Mouse (Mus musculus): Measurements from ENCODE around the gene Dnah11. TPM values are rescaled to one million over a fixed set of nuclear protein-coding genes. Genes with fewer than 3 reads are reported as not detected.
A peak's percentile ranks its signal among the peaks of the same experiment; 100 is the strongest.

Gene Dnah11
- total RNA-seq, 2 experiments from 2014 or later = 0.02 TPM; not detected in 1

DNA sequence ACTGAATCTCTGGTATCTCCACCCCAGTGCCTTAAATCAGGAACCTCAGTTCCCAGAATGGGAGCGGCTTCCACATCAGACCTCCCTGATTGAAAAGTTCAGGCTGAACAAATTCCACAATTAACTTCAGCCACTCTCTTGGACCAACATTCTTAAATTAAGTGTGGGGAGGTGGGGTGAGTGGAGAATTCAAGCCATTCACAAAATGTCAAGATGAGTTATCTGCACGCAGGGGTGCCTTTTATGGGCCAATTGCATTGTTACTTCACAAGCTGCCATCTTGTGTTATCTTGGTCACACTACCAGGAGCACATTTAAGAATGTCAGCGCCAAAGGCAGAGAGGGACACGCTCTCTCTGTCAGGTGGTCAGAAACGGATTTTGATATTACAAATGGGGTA, 99.1 kb downstream of the Dnah11 start:
- DNase-seq = no peak
- intact Hi-C loops (cut with DNase I; ENCODE audit: low total_unique reads) = no loop called here

DNA sequence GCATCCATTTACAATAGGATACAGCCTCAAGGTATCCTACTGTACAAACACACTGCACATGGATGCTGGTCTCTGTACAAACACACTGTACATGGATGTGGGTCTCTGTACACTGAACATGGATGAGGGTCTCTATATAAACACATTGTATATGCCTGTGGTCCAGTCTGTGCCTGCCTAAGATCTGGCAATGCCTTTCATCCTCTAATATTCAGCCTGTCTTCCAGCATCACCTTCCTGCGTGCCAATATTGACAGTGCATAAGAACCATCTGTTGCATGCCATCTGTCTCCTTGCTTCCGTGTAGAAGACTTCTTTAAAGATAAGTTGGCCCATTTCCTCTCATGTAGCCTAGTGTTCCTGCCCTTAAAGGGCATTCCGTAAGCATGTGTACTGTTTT, 100.6 kb downstream of the Dnah11 start:
- intact Hi-C loops (cut with DNase I; ENCODE audit: low total_unique reads) = no loop called here
- DNase-seq = no peak

DNA sequence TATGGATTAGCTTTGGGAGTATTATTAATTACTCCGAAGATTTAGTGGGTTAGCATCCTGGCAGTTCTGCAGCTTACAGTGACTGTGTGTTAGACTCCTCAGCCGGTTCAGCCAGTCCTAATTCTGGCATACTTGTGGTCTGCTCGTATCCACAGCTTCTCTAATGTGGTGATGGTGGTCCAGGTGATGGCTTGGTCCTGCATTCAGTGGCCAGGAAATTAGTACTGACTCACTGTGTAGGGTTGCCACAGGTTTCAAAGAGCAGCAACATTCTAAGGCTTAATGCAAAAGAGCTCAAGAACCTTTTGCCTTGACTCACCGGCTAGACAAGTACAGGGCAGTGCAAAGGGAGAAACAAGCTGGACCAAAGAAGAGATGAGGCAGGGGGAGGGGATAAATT, 103.9 kb downstream of the Dnah11 start:
- no peak for DNase-seq

DNA sequence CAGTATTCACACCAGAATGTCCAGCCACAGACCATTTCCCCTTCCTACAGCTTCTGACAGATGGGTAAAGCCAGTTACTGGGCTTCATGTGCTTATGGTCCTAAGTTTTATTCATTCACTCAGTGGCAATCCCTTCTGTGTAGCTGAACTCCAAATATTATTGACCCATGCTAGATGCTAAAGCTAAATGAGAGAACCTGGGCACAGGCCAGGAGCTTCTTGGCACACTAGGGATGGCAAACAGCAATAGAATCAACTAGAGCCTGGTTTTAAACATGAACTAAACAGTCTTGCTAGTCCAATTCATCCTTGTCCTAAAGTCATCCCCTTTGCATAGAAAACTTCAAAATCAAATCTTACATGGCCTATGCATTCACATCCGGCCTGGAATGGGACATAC, 113.6 kb downstream of the Dnah11 start:
- intact Hi-C loops (cut with DNase I; ENCODE audit: low total_unique reads) = no loop called here
- no peak for DNase-seq

More for the DNA sequence above, 103.9 kb downstream of the Dnah11 start:
- intact Hi-C loops (cut with DNase I; ENCODE audit: low total_unique reads) = no loop called here

DNA sequence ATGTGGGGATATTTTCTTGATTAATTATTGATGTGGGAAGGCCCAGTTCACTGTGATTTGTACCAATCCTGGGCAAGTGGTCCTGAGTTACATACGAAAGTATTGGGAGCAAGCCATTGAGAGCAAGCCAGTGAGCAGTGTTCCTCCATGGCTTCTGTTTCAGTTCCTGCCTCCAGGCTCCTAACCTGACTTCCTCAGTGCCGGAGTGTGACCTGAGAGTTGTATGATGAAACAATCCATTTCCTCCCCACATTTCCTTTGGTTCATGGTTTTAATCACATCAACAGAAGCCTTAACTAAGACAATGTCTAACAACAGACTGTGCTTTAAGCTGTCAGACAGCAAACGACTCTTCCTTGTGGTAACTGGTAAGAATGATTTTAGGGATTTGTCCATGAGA, 114.0 kb downstream of the Dnah11 start:
- no peak for DNase-seq
- intact Hi-C loops (cut with DNase I; ENCODE audit: low total_unique reads) = no loop called here

DNA sequence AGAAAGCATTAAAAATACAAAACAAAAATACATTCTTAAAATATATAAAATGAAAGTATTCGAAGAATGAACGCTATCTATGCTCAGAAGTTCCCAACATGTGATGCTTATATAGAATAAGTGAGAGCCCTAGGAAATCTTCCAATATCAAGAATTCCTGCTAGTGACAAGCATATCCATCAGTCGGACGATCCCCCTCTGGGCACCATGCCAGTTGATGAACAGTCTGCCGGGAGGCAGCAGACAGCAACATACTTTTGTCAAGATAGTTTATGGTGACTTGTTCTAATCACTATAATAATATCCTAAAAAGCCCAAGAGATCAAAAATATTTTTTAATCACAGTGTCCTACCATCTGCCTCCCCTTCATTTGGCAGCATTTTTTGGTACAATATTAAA, 114.7 kb downstream of the Dnah11 start:
- intact Hi-C loops (cut with DNase I; ENCODE audit: low total_unique reads) = no loop called here
- no peak for DNase-seq

DNA sequence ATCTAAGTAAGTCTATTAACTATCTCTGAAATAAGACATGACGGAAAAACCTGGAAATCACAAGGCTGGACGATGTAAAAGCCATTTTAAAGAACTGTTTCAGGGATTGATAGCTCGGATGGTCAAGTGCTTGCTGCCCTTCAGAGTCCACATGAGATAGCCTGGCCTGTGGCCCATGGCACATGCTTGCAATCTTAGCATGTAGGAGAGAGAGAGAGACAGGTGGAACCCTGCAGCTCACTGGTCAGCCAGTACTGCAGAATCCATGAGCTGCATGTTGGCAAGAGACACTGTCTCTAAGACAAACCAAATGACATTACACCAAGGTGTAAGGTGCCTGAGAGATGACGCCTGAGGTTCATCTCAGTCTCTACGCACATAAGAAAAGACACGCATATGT, 118.4 kb downstream of the Dnah11 start:
- DNase-seq = no peak
- intact Hi-C loops (cut with DNase I; ENCODE audit: low total_unique reads) = no loop called here

DNA sequence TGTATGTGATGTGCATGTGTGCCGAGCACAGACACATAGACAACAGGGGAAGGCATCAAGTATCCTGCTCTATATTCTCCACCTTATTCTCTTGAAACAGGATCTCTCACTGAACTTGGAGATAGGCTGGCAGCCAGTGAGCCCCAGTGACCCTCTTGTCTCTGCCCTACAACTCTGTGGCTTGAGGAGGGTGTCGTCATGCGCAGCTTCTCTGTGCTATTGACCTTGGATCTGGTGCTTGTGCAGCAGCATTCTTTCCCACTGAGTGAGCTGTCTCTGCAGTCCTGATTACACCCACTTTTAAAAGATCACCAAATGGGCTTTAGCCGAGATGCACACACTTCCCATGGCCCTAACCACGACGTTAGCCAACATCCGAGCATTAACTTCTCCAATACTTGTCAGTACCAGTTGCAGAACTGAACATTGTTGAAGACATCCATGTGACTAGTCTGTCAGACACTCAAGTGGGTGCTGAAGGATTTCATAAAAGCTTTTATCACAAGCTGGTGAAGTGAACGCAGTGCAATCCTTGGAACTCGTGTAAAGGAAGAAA, 120.3 kb downstream of the Dnah11 start:
- intact Hi-C loops (cut with DNase I; ENCODE audit: low total_unique reads) = no loop called here

DNA sequence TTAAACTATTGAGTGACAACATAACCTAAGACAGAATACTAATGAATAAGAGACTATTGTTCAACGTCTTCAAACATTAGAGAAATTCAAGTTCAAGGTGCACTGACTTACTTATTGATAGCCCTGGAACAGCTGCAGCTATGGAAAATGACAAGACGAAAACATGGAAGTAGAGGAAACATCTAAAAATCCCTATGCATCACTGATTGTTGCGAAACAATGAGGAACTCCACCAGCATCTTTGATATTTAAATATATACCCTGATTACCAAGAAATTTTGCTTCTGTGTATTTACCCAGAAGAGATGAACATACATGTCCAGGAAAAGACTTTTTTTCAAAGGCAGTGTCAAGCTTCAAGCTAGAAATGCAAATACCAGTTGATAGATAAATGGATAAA, 122.0 kb downstream of the Dnah11 start:
- no peak for DNase-seq
- intact Hi-C loops (cut with DNase I; ENCODE audit: low total_unique reads) = no loop called here

More for the DNA sequence above, 120.3 kb downstream of the Dnah11 start:
- no peak for DNase-seq

DNA sequence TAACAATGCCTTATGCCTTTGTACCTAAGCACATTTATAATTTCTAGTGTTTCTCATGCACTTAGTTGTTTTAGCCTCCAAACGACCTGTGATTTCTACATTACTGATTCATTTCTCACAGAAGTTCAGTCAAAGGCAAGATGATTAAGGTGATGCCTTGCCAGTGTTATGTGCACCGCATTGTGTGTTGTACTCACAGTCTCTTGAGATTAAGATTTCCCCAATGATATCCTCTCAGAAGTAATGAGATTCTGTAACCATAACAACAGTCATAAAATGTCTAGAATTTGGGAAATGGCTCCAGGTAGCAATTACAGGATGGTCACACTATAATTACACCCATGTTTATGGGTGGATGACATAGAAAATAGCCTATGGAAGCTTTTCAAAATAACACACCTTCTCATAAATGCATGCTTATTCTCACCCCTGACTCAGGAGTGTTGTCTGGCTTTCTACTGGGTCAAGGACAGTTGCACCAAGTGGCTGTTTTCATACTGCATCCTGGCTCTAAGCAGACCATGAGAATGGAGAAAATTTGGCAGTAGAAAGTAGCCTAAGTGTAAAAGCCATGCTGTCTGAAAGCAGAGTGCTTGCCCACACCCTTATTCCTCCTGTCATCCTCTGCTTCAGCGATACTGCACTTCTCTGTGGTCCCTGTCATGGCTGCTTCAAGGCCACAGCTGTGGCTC, 126.5 kb downstream of the Dnah11 start:
- no peak for DNase-seq

DNA sequence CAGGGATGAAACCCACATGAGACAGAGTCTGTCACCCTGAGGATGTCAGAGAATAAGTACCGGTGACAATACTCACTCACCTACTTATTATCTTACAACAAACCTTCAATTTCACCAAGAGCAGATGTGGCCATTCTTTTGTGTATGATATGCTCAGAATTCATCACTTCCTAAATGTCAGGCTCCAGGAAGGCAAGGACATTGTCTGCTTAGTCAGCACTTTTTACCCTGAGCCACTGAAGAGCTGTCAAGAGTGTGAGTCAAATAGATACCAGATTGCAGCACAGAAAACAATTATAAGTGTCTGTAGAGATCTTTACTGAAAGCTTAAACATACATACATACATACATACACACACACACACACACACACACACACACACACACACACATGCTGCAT, 127.2 kb downstream of the Dnah11 start:
- DNase-seq = no peak
- intact Hi-C loops (cut with DNase I; ENCODE audit: low total_unique reads) = no loop called here

More for the DNA sequence above, 126.5 kb downstream of the Dnah11 start:
- intact Hi-C loops (cut with DNase I; ENCODE audit: low total_unique reads) = no loop called here

DNA sequence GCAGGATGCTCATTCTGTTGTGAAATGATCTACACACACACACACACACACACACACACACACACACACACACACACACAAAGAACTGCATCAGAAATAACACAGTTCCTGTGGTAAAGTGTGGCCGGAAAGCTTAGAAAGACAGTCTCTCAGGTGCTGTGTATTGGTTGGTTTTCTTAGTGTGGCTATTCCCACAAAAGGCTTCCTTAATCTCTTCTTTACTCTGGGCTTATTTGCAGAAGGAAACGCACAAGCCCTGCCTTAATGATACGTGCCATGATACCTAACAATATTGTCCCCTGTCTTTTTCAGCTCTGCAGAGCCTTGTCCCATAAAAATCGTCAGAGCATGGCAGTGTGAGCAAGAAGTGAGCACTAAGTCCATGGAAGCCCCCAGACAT, 130.1 kb downstream of the Dnah11 start:
- no peak for DNase-seq
- intact Hi-C loops (cut with DNase I; ENCODE audit: low total_unique reads) = no loop called here

DNA sequence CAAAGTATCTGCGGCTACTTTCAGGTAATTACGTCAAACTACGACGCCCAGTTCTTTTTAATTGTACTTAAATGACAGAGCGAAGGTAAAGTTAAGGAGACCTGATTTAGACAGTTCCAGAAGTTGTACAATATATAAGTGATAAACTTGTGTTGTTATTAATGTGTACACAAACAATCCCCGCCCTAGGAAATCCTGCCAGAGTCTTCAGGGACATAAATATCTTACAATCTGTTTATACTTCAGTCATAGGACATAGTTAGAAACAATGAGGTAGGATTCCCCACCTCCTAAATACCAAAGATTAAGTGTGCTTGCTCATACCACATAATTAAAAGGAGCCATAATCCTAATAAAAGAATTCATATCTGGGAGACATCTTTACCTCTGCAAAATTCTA, 136.5 kb downstream of the Dnah11 start:
- intact Hi-C loops (cut with DNase I; ENCODE audit: low total_unique reads) = no loop called here
- DNase-seq = no peak

DNA sequence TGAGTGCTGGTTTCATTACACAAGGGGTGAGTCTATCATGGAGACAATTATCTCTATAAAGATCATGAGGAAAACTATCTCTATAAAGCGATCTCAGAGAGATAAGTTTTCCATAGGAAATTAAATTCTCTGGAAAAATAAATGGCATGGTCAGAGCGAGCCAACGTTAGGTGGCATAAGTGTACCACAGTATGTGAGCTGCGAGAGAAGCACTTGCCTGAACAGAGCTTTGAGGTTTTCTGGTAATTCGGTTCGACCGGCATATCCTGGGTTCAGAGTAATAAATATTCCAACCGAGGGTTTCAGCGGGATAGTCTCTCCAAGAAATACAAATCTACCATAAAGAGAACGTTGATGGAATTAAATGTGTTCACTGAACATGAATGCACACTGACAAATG, 142.0 kb downstream of the Dnah11 start:
- intact Hi-C loops (cut with DNase I; ENCODE audit: low total_unique reads) = no loop called here
- DNase-seq = no peak

DNA sequence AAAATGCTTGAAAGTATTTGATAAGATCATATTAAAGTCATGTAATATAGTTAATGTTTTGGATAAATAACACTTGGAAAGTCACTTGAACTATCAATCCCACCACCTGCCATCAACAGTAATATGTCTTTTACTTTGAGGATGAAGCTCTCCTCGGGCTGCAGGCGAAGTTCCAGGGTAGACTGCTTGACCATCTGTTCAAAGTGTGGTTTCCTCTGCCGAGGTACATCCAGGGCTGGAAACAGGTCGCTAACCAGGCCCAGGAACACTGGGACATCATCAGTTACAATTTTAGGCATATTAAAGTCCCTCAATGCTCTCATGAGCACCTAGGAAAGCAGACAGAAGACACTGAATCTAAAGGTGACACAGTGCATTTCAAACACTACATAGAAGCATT, 153.5 kb downstream of the Dnah11 start:
- intact Hi-C loops (cut with DNase I; ENCODE audit: low total_unique reads) = no loop called here
- DNase-seq = no peak

DNA sequence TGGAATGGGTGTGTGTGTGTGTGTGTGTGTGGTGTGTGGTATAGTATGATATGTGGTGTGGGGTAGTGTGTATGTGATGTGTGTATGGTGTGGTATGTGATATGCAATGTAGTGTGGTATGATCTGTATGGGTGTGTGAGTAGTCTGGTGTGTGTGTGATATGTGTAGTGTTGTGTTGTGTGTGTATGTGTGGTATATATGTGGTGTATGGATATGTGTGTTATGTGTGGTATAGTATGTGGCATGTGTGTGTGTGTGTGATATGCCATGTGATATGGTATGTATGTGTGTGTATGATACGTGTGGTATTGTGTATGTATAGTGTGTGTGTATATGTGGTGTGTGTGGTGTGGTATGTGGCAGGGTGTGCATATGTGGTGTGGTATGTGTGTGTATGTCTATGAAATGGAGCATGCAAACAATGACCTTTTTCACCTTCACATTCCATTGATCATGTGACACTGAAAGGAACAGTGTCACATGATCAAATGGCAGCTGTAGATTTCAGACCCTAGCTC, 155.7 kb downstream of the Dnah11 start:
- DNase-seq = no peak
- intact Hi-C loops (cut with DNase I; ENCODE audit: low total_unique reads) = no loop called here

DNA sequence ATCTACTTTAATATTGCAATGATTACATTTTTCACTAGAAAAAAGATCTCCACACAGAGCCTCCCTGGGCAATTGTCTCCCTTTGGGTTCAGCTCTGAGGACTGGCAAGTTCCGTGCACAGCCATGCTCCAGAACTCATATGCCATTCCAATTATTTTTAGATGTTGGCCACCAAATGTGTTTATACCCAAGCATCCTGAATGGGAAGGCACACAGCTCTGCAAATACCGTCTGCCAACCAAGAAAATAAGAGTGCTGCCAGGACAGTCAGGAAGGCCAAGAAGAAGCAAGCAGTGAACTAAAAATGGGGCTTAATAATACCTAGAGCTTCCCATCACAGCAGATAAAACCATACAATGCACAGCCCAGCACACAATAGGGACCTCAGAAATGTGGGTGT, 156.6 kb downstream of the Dnah11 start:
- peak; percentile 9 for DNase-seq
- intact Hi-C loops (cut with DNase I; ENCODE audit: low total_unique reads) = no loop called here

DNA sequence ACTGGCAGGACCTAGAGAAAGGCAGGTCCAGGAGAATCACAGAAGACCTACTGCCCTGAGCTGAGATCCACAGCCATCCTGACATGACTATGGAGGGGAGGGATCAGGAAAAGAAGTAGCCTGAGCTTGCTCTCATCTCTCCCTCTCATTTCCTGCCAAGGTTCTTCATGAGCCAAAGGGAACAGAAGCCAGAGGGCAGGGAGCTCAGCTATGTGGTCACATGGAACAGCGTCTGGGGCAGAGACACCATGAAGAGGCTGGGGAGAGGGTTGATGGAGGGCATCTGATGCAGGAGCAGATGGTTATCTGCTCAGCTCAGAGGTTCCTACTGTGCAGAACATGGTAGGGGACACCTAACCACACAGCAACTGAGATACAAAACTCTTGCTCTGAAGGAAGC, 163.9 kb downstream of the Dnah11 start:
- no peak for DNase-seq
- intact Hi-C loops (cut with DNase I; ENCODE audit: low total_unique reads) = no loop called here

DNA sequence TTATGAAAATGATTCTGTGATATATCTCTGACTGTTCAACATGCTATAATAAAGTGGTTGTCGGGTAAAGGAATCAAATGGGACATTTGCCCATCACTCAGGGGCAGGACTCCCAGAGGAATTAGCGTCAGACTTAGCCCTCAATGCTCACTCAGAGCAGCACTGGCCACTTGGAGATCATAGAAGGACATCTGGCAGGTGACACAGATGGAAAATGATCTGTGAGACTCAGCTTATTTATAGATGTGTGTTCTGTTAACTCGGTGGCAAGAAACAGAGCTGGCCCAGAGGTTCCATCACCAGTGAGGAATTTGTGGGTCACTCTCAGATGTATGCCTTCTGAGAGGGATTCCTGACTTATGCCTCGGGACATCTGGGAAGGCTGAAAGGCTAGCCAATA, 173.1 kb downstream of the Dnah11 start:
- DNase-seq = peak; percentile 9
- intact Hi-C loops (cut with DNase I; ENCODE audit: low total_unique reads) = no loop called here

DNA sequence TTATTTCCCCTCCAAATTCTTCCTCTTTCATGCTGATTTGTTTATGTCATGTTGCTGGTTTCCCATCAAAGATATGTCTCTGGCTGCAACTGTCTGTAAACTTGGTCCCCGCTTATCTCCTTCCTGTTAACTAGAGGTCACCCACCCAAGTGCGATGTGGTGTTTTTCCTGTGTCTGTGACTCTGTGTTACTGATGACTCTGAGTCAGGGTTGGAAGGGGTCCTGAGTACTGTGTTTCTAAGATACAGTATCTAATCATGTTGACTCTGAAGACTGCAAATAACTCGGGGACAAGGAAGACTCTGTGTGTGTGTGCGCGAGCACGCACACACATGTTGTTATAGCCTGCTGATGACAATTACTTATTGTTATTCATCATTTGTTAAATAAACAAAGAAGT, 179.9 kb downstream of the Dnah11 start:
- DNase-seq = no peak
- intact Hi-C loops (cut with DNase I; ENCODE audit: low total_unique reads) = no loop called here

DNA sequence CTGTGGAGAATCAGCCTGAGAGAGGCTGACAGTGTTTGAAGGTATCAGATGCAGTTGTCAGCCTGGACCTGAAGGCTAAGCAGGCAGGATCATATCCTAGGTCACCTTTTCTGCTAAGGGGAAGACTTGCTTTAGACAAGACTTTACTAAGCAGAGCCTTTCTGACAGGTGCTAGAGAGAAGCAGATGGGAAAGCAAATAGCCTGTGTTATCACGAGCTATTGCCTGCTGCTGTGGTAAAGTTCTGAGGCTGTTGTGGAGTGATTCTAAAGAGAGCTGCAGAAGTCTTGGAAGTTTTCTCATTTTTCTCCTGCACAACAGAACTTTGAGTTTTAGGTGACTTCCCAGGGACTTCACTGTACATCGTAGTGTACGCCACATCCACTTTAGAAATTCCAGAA, 185.0 kb downstream of the Dnah11 start:
- DNase-seq = no peak
- intact Hi-C loops (cut with DNase I; ENCODE audit: low total_unique reads) = no loop called here

DNA sequence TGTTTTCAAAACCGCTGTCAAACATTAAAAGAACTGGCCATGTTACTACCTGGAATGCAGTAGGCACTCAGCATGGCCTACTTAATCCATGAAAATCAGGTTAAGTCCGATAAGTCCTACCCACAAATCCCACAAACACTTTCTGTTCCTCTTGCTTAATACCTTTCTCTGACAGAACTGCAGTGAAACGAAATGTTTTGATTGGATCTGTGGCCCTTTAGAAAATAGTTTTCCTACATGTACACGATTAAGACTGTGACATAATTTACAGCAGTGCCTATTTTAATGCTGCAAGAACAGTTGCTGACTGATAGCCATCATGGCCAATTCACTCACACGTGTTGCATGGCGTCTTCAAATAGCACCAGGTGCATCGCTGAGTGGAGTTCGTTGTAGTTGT, 186.9 kb downstream of the Dnah11 start:
- intact Hi-C loops (cut with DNase I; ENCODE audit: low total_unique reads) = no loop called here
- DNase-seq = no peak

Data from gastrocnemius, postnatal 14 days (tissue).